Mouse (Mus musculus) bone marrow macrophage, adult 2 months (primary cell): ENCODE results near the gene Orc2.

Experiments used
- CTCF ChIP-seq: IDR thresholded peaks from 2 replicates; pipeline ENCODE4 v1.5.1; 2012; ENCODE audit warnings: low read depth, mild to moderate bottlenecking, low read length, moderate library complexity
- POLR2A ChIP-seq: IDR thresholded peaks from 2 replicates; pipeline ENCODE4 v1.6.1; 2012; ENCODE audit warnings: mild to moderate bottlenecking, low read depth, low read length, borderline replicate concordance

DNA sequence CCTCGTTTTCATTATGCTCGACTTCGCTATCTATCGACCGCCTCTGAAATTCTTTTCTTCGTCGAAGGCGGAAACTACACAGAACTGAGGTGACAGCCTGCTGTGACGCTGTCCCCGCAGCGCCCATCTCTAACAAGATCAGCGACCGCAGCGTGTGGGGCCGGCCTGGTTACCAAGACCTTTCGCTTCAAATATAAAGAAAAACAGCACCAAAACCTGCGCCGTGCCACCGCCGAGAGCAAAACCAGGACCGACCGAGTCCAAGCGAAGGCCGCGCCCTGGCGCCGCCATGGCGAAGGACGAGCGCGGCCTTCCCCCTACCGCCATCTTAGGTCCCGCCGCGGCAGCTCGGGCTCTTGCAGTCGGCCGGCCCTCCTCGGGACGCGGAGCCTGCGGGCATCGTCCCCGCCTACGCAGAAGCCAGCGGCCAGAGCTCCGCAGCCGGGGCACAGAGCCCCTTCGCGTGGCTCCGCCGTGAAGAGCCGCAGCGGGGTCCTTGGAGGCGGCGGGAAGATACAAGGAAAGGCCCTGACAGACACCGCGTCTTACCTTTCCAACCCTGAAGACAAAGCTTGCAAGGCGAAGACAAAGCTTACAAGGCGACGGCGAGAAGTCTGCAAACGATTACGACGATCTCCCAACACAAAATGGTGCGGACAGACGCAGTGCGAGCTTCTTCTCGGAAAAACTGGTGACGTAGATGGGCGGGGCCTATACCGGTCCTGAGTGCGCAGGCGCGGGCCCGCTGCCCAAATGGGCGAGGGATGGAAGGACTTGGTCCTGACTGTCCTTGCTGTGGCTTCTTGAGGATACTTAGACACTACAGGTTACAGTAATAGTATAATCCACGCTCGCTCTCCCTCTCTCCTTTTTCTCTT lies 81.3 kb downstream of the Orc2 start, which contains the start of gene Clk1:
- TF ChIP-seq POLR2A: peak; percentile 76; the same call in 1 of the 2 replicates
- TF ChIP-seq CTCF: no peak
